Mouse (Mus musculus): ENCODE results near the gene Nebl.
A peak's percentile ranks its signal among the peaks of the same experiment; 100 is the strongest.

The Nebl gene

GRCm38 (mm10) chr2:17638631-17639030 lies 92.6 kb downstream of the Nebl start:
- DNase-seq (ENCODE audit: low read depth, low spot score): no peak

GRCm38 (mm10) chr2:17623931-17624330 lies 107.3 kb downstream of the Nebl start:
- DNase-seq (ENCODE audit: low read depth, low spot score): no peak

GRCm38 (mm10) chr2:17610259-17610658 lies 121.0 kb downstream of the Nebl start:
- no peak for DNase-seq (ENCODE audit: low read depth, low spot score)

GRCm38 (mm10) chr2:17603573-17603972 lies 127.7 kb downstream of the Nebl start:
- peak; percentile 94 for DNase-seq (ENCODE audit: low read depth, low spot score)

- no peak for DNase-seq (ENCODE audit: low read depth, low spot score)
These were observed 130.6 kb downstream of the Nebl start for GRCm38 (mm10) chr2:17600652-17601051.

- DNase-seq (ENCODE audit: low read depth, low spot score): no peak
These were observed 131.4 kb downstream of the Nebl start for GRCm38 (mm10) chr2:17599860-17600259.

GRCm38 (mm10) chr2:17597932-17598331 lies 133.3 kb downstream of the Nebl start:
- DNase-seq (ENCODE audit: low read depth, low spot score): no peak

- DNase-seq (ENCODE audit: low read depth, low spot score): no peak
These were observed 141.6 kb downstream of the Nebl start for GRCm38 (mm10) chr2:17589669-17590068.

- DNase-seq (ENCODE audit: low read depth, low spot score): no peak
These were observed 145.8 kb downstream of the Nebl start for GRCm38 (mm10) chr2:17585329-17585992.

- no peak for DNase-seq (ENCODE audit: low read depth, low spot score)
These were observed 155.6 kb downstream of the Nebl start for GRCm38 (mm10) chr2:17575648-17576047.

GRCm38 (mm10) chr2:17571716-17572115 lies 159.5 kb downstream of the Nebl start:
- DNase-seq (ENCODE audit: low read depth, low spot score): no peak

- no peak for DNase-seq (ENCODE audit: low read depth, low spot score)
These were observed 172.1 kb downstream of the Nebl start for GRCm38 (mm10) chr2:17558889-17559742.

- DNase-seq (ENCODE audit: low read depth, low spot score): no peak
These were observed 181.2 kb downstream of the Nebl start for GRCm38 (mm10) chr2:17549895-17550558.

GRCm38 (mm10) chr2:17546354-17546948 lies 184.8 kb downstream of the Nebl start:
- no peak for DNase-seq (ENCODE audit: low read depth, low spot score)

- DNase-seq (ENCODE audit: low read depth, low spot score): no peak
These were observed 191.5 kb downstream of the Nebl start for GRCm38 (mm10) chr2:17539737-17540136.

- DNase-seq (ENCODE audit: low read depth, low spot score): no peak
These were observed 192.8 kb downstream of the Nebl start for GRCm38 (mm10) chr2:17538493-17538892.

GRCm38 (mm10) chr2:17531355-17532105 lies 199.7 kb downstream of the Nebl start:
- peak; percentile 13 for DNase-seq (ENCODE audit: low read depth, low spot score)

GRCm38 (mm10) chr2:17525739-17526526 lies 205.3 kb downstream of the Nebl start:
- no peak for DNase-seq (ENCODE audit: low read depth, low spot score)

- no peak for DNase-seq (ENCODE audit: low read depth, low spot score)
These were observed 206.1 kb downstream of the Nebl start for GRCm38 (mm10) chr2:17525211-17525610.

GRCm38 (mm10) chr2:17524205-17524978 lies 206.9 kb downstream of the Nebl start:
- DNase-seq (ENCODE audit: low read depth, low spot score): no peak

Measured in R1 (cell line).